Mouse (Mus musculus) G1E (cell line): Measurements from ENCODE around the gene Aoah. TPM values are rescaled to one million over a fixed set of nuclear protein-coding genes. Genes with fewer than 3 reads are reported as not detected.

Experiments used
- ATAC-seq: 2 replicates; pipeline ENCODE4 v1.8.0; 2016; ENCODE audit warnings: mild to moderate bottlenecking; ENCODE audit not compliant: insufficient number of reproducible peaks, poor library complexity, low FRiP score, severe bottlenecking; ENCODE audit errors: extremely low read depth
- DNase-seq: peaks from one replicate; pipeline ENCODE4 v3.0.0; 2012; ENCODE audit warnings: low spot score
- H3K27me3 ChIP-seq: 2 replicates; pipeline ENCODE4 v1.6.1; 2012; ENCODE audit warnings: mild to moderate bottlenecking, low read length, inconsistent platforms; ENCODE audit not compliant: insufficient read depth
- H3K36me3 ChIP-seq: replicated peaks from 2 replicates; pipeline ENCODE3; 2012; ENCODE audit warnings: mild to moderate bottlenecking, inconsistent platforms
- H3K4me1 ChIP-seq: 2 replicates; pipeline ENCODE4 v1.6.1; 2012; ENCODE audit warnings: low read depth, low read length, inconsistent platforms, mixed read lengths; ENCODE audit not compliant: insufficient read depth
- H3K4me3 ChIP-seq: 2 replicates; pipeline ENCODE4 v1.5.1; 2012; ENCODE audit warnings: low read depth, mild to moderate bottlenecking, inconsistent platforms, low read length, moderate library complexity, mixed read lengths
- H3K9me3 ChIP-seq: replicated peaks from 2 replicates; pipeline ENCODE4 v1.6.1; 2012; ENCODE audit warnings: inconsistent platforms
- CTCF ChIP-seq: IDR thresholded peaks from 2 replicates; pipeline ENCODE4 v1.5.1; 2012; ENCODE audit warnings: low read depth, low read length, inconsistent platforms, mixed read lengths
- GATA1 ChIP-seq: IDR thresholded peaks from 2 replicates; pipeline ENCODE4 v1.6.1; 2012; ENCODE audit warnings: borderline replicate concordance, low read length, inconsistent platforms, mixed read lengths
- GATA2 ChIP-seq: IDR thresholded peaks from 2 replicates; pipeline ENCODE4 v1.6.1; 2012; ENCODE audit warnings: low read depth, low read length, inconsistent platforms, borderline replicate concordance
- POLR2AphosphoS5 ChIP-seq: IDR thresholded peaks from 2 replicates; pipeline ENCODE4 v1.6.1; 2012; ENCODE audit warnings: low read depth, low read length, inconsistent platforms; ENCODE audit not compliant: insufficient replicate concordance
- TAL1 ChIP-seq: conservative IDR thresholded peaks from 2 replicates; pipeline ENCODE4 v1.6.1; 2012; ENCODE audit warnings: low read depth, low read length, inconsistent platforms, mixed read lengths
- polyA plus RNA-seq: library from polyadenylated mRNA; stranded (reverse); fragments of >175 nt; gene quantifications from 2 replicates; pipeline ENCODE4 v1.2.3, GENCODE M21; 2012
- total RNA-seq, 2 experiments: library from RNA; stranded (forward) in 1 of 2; stranded (reverse) in 1 of 2; fragments of 200-1000 nt in 1 of 2; fragments of >200 nt in 1 of 2; fragmentation: Nextera tagmentation in 1 of 2; gene quantifications; 2 replicates each; pipeline ENCODE4 v1.2.3; 2014 to 2017

Aoah gene
- total and polyA plus RNA-seq, 3 experiments, result 0.22 TPM; not detected in 2

DNA sequence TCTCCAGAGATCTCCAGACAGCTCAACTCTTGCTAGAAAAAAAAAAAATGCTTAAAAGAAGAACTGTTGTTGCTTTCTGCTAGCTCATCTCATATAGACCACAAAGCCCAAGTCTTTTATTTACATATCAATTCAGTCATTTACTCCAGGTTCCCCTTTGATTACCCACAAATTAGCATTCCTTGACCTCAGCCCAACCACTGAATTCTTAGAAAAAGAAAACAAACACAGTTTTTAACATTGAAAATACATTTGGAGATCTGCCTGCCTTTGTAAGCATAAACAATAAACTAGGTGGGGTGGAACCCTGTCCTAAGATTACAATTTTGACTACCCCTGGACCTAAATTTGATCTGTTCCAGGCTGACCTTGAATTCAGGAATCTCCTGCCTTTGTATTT is 191.6 kb downstream of the Aoah start:
- TF ChIP-seq TAL1 (no peak), GATA1 (no peak), GATA2 (no peak), POLR2AphosphoS5 (no peak), CTCF (no peak)
- DNase-seq (no peak), ATAC-seq (no peak)
- Histone ChIP-seq H3K9me3 (no peaks in the 10 kb centered on the region), H3K4me3 (no peak overlapping the region), H3K27me3 (no peaks in the 10 kb centered on the region), H3K36me3 (no peaks in the 10 kb centered on the region), H3K4me1 (no peaks in the 10 kb centered on the region)

DNA sequence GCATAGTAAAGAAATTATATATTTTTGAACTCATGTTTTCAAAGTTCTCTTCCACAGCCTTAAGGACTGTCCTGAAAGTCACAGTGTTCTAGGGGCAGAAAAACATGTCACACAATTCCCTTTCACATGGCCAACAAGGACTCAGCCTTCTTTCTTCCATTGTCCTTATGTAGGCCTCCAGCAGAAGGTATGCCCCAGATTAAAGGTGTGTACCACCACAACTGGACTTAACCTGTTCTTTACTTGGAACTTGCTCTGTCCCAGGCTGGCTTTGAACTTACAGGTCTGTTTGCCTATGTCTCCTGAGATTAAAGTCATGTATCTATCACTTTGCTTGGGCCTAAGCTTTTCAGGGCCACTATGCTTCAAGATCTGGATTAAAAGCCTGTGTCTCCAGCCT is 192.0 kb downstream of the Aoah start:
- Histone ChIP-seq H3K9me3 (no peaks in the 10 kb centered on the region), H3K4me1 (no peaks in the 10 kb centered on the region), H3K27me3 (no peaks in the 10 kb centered on the region), H3K4me3 (no peak overlapping the region), H3K36me3 (no peaks in the 10 kb centered on the region)
- ATAC-seq (no peak), DNase-seq (no peak)
- TF ChIP-seq GATA1, result no peak
- TF ChIP-seq TAL1, result no peak
- no peak for TF ChIP-seq GATA2
- TF ChIP-seq POLR2AphosphoS5, result no peak
- TF ChIP-seq CTCF, result no peak

DNA sequence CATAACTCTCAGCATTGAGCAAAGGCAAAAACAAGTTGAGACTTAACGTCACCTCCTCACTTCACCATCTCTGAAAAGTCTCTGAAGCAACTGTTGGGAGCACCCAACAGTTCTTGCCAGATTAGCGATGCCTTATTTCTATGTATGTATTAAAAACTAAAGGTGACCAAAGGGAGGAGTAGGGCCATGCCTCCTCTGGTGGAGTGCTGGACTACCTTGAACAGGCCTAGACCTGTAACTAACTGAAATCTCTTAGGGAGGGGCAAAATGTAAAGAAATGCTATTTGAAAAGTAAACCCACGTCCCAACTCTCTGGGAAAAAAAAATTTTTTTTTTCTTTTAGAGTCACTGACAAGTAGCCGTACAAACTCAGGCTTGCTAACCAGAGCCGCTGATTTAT is 211.3 kb downstream of the Aoah start:
- Histone ChIP-seq H3K9me3 (no peaks in the 10 kb centered on the region), H3K4me3 (no peak overlapping the region), H3K36me3 (no peaks in the 10 kb centered on the region), H3K4me1 (no peaks in the 10 kb centered on the region), H3K27me3 (no peaks in the 10 kb centered on the region)
- TF ChIP-seq GATA1, result no peak
- TF ChIP-seq GATA2, result no peak
- no peak for TF ChIP-seq POLR2AphosphoS5
- no peak for TF ChIP-seq CTCF
- TF ChIP-seq TAL1, result no peak
- DNase-seq (no peak), ATAC-seq (no peak)

DNA sequence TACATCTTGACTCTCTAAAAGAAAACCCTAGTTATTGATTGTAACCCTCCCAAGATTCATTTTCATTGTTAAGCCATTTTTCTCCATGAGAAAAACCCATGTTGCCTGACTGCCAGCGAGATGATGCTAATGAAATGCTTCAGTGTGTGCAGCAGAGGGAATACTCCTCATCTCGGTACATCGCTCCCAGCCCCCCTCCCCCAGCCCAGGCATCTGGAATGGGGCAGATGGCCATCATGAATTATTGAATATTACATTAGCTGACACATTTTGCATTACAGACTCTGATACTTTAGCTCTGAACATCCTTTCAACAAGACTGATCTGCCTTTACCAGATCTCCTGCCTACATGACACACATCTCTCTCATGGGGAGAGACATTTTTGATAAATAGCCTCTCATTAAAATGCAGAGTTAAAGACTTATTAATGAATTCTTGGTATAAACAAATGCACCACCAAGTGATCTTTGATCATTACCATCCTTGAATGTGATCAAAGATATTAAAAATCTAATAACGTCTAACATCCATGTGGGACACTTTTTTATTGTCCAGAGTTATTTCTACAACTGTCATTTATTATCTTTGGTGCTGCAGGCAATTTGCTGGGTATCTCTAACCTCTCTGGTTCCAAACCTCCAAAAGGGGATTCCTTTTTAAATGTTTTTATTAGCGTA is 211.9 kb downstream of the Aoah start:
- ATAC-seq, result no peak
- TF ChIP-seq POLR2AphosphoS5, result no peak
- no peak for TF ChIP-seq GATA2
- TF ChIP-seq CTCF, result no peak

DNA sequence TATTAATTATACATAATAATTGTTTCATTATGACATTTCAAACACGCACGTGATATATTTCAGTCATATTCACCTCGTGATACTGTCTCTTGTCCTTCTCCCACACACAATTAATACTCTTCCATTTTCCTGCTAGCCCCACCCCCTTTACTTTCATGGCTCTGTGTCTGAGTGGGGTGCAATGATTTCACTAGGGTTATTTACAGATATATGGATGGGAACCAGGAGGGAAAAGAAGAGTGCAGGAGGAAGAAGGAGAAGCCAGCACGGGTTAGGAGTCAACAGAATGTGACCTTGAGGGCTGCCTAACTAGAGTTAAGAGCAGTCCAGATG is 212.4 kb downstream of the Aoah start:
- no peaks in the 10 kb centered on the region for H3K27me3 ChIP-seq
- H3K36me3 ChIP-seq, result no peaks in the 10 kb centered on the region
- no peak for TF ChIP-seq GATA2
- TF ChIP-seq CTCF, result no peak
- TF ChIP-seq POLR2AphosphoS5, result no peak
- TF ChIP-seq GATA1, result no peak
- TF ChIP-seq TAL1, result no peak
- no peaks in the 10 kb centered on the region for H3K4me1 ChIP-seq
- no peak overlapping the region for H3K4me3 ChIP-seq
- DNase-seq (no peak), ATAC-seq (no peak)
- no peaks in the 10 kb centered on the region for H3K9me3 ChIP-seq

More for the DNA sequence above, 211.9 kb downstream of the Aoah start:
- Histone ChIP-seq H3K9me3 (no peaks in the 10 kb centered on the region), H3K27me3 (no peaks in the 10 kb centered on the region), H3K4me1 (no peaks in the 10 kb centered on the region), H3K4me3 (no peak overlapping the region), H3K36me3 (no peaks in the 10 kb centered on the region)
- no peak for DNase-seq

DNA sequence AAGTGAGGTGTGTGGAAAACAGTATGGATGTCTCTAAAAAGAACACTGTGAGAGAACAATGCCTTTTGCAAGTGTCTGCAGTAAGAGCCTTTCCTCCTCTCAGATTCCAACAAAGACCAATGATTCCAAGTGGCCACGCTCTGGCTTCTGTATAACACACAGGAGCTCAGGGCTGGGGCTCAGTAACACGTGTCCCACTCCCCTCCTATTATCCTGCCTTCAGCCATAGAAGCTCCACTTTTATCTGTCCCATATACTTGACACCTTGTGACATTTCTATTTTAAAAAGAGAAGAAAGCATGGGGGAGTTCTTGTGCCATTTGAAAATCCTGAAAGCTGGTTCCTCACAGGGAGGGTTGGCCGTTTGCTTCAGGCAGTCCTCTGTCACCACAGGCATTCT is 219.7 kb downstream of the Aoah start:
- TF ChIP-seq GATA2 (no peak), CTCF (no peak)
- Histone ChIP-seq H3K4me3 (no peak overlapping the region), H3K4me1 (no peaks in the 10 kb centered on the region), H3K9me3 (no peaks in the 10 kb centered on the region), H3K36me3 (no peaks in the 10 kb centered on the region), H3K27me3 (peaks cover 4% of the 10 kb centered on the region)
- DNase-seq (no peak), ATAC-seq (no peak)
